Comparison of ENCODE assay signal across 14 mouse cellular contexts in genomic region chr12:83998341-83999107, GRCm38 (mm10). TPM values are rescaled to one million over a fixed set of nuclear protein-coding genes. Genes with fewer than 3 reads are reported as not detected.
A peak's percentile ranks its signal among the peaks of the same experiment; 100 is the strongest.
DNase-seq lines count a peak whose midpoint lies in the region; ATAC-seq and TF ChIP-seq lines count a peak whose summit lies in the region.
"Had no signal": no experiment of that assay in that cellular context is flagged by ENCODE, and none has a peak within 500 bp of the region (broad histone marks: within the 10 kb centered on the region; RNA-seq: fewer than 3 reads in every experiment).

No protein-coding gene starts in this region.

- DNase-seq in hindbrain, embryonic 14.5 days (ENCODE audit: low spot score): no peak
- no peak for DNase-seq in hindbrain, embryonic 10.5 days (ENCODE audit: low spot score)
- DNase-seq in liver, embryonic 13.5 days: no peak
- no peak for DNase-seq in liver
- peak; percentile 73 for DNase-seq in forebrain, postnatal 0 days
- DNase-seq in right cerebral cortex, postnatal 36 days (ENCODE audit: low spot score in 2 of 2): no peak
- DNase-seq: embryo, embryonic 11 days; thymus, adult 2 months had no signal

- no peak overlapping the region for H3K4me2 ChIP-seq in hindbrain, embryonic 14.5 days (replicated peaks)
- H3K4me2 ChIP-seq in liver, embryonic 13.5 days: no peak overlapping the region
- H3K4me2 ChIP-seq in forebrain, postnatal 0 days (ENCODE audit: low read depth): no peak overlapping the region

- no peak overlapping the region for H3K9ac ChIP-seq in hindbrain, embryonic 14.5 days
- no peak overlapping the region for H3K9ac ChIP-seq in liver, embryonic 13.5 days
- no peak overlapping the region for H3K9ac ChIP-seq in forebrain, postnatal 0 days

- no peak for TF ChIP-seq CTCF in forebrain, postnatal 0 days (IDR thresholded peaks at IDR 0.05; ENCODE audit: low read depth)

- no peaks in the 10 kb centered on the region for H3K27me3 ChIP-seq in hindbrain, embryonic 14.5 days (ENCODE audit: control insufficient read depth, insufficient read depth, low read length)
- no peaks in the 10 kb centered on the region for H3K27me3 ChIP-seq in hindbrain, embryonic 10.5 days (ENCODE audit: insufficient read depth, poor library complexity, severe bottlenecking)
- no peaks in the 10 kb centered on the region for H3K27me3 ChIP-seq in liver, embryonic 13.5 days
- no peaks in the 10 kb centered on the region for H3K27me3 ChIP-seq in forebrain, postnatal 0 days (ENCODE audit: insufficient read depth, low read length)

- H3K27ac ChIP-seq in hindbrain, embryonic 14.5 days: peak overlapping the region; percentile 9; the same call in 1 of the 2 replicates
- H3K27ac ChIP-seq in hindbrain, embryonic 10.5 days: no peak overlapping the region
- peak overlapping the region; percentile 1; the same call in 1 of the 2 replicates for H3K27ac ChIP-seq in liver, embryonic 13.5 days
- H3K27ac ChIP-seq in forebrain, postnatal 0 days (ENCODE audit: low read depth, low read length): peak overlapping the region; percentile 71
- H3K27ac ChIP-seq: macrophage had no signal

- H3K4me3 ChIP-seq in hindbrain, embryonic 14.5 days (replicated peaks; ENCODE audit: low read length): no peak overlapping the region
- no peak overlapping the region for H3K4me3 ChIP-seq in hindbrain, embryonic 10.5 days
- no peak overlapping the region for H3K4me3 ChIP-seq in liver, embryonic 13.5 days (replicated peaks)
- H3K4me3 ChIP-seq in forebrain, postnatal 0 days (ENCODE audit: low read depth, low read length): no peak overlapping the region

- H3K4me1 ChIP-seq in hindbrain, embryonic 14.5 days (replicated peaks; ENCODE audit: control insufficient read depth, insufficient read depth, low read length): no peaks in the 10 kb centered on the region
- no peaks in the 10 kb centered on the region for H3K4me1 ChIP-seq in hindbrain, embryonic 10.5 days (replicated peaks)
- peaks cover 5% of the 10 kb centered on the region; the same call in 1 of the 2 replicates for H3K4me1 ChIP-seq in liver, embryonic 13.5 days (replicated peaks)
- H3K4me1 ChIP-seq in forebrain, postnatal 0 days (ENCODE audit: insufficient read depth): peaks cover 6% of the 10 kb centered on the region; the same call in 1 of the 2 replicates

- no peaks in the 10 kb centered on the region for H3K36me3 ChIP-seq in hindbrain, embryonic 14.5 days (replicated peaks; ENCODE audit: control insufficient read depth, insufficient read depth)
- H3K36me3 ChIP-seq in hindbrain, embryonic 10.5 days: peaks cover 10% of the 10 kb centered on the region
- H3K36me3 ChIP-seq in liver, embryonic 13.5 days: peaks cover 4% of the 10 kb centered on the region; the same call in 1 of the 2 replicates
- no peaks in the 10 kb centered on the region for H3K36me3 ChIP-seq in forebrain, postnatal 0 days (ENCODE audit: insufficient read depth)

- no peak for ATAC-seq in hindbrain, embryonic 14.5 days (ENCODE audit: low FRiP score)
- ATAC-seq in liver, embryonic 13.5 days (ENCODE audit: low read depth): peak; percentile 16
- peak; percentile 77 for ATAC-seq in forebrain, postnatal 0 days
- 0 out of 2 replicates have a peak, but pooled peaks have one; percentile 35 for ATAC-seq in monocyte, adult 5-6 weeks (replicated peaks; ENCODE audit: insufficient number of reproducible peaks, low FRiP score, low TSS enrichment, poor library complexity, severe bottlenecking)

- 63% methylated on average over 11 of the region's 11 CpGs for WGBS in hindbrain, embryonic 14.5 days
- 66% methylated on average over 11 of the region's 11 CpGs for WGBS in hindbrain, embryonic 10.5 days
- 53% methylated on average over 11 of the region's 11 CpGs for WGBS in liver, embryonic 13.5 days (ENCODE audit: insufficient replicate concordance)
- 44% methylated on average over 11 of the region's 11 CpGs for WGBS in forebrain, postnatal 0 days

- H3K9me3 ChIP-seq in hindbrain, embryonic 14.5 days (ENCODE audit: control insufficient read depth, low read length): no peaks in the 10 kb centered on the region
- H3K9me3 ChIP-seq in hindbrain, embryonic 10.5 days: peaks cover 5% of the 10 kb centered on the region; the same call in 1 of the 2 replicates
- no peaks in the 10 kb centered on the region for H3K9me3 ChIP-seq in liver, embryonic 13.5 days (replicated peaks)
- no peaks in the 10 kb centered on the region for H3K9me3 ChIP-seq in forebrain, postnatal 0 days (ENCODE audit: low read length)

RNA-seq across cellular contexts. Expression of gene Acot1, which starts 10.8 kb away (rescaled TPM):
- 100 and 108 TPM in 2 replicates for polyA plus RNA-seq in hindbrain, embryonic 14.5 days (2014; fragmentation: Nextera tagmentation; extraction: Ambion mirVana)
- polyA plus RNA-seq in hindbrain, embryonic 10.5 days (2016; fragmentation: Nextera tagmentation; extraction: Ambion mirVana): 39.8 and 45.3 TPM in 2 replicates
- polyA plus RNA-seq in liver, embryonic 13.5 days (2015; fragmentation: Nextera tagmentation; extraction: Ambion mirVana): 28.2 and 34.7 TPM in 2 replicates
- total RNA-seq in forebrain, postnatal 0 days (2014; rRNA removed): 79.2 and 87.1 TPM in 2 replicates
- polyA plus RNA-seq in forebrain, postnatal 0 days (2015; fragmentation: Nextera tagmentation; extraction: Ambion mirVana): 112 and 119 TPM in 2 replicates
- total RNA-seq in monocyte, adult 5-6 weeks (2017): not detected in 3 replicates

RNA-seq across cellular contexts. Expression of gene Acot2, which starts 10.9 kb away (rescaled TPM):
- 9.8 and 13.8 TPM in 2 replicates for polyA plus RNA-seq in hindbrain, embryonic 14.5 days (2014; fragmentation: Nextera tagmentation; extraction: Ambion mirVana)
- polyA plus RNA-seq in hindbrain, embryonic 10.5 days (2016; fragmentation: Nextera tagmentation; extraction: Ambion mirVana): 15.5 and 20.0 TPM in 2 replicates
- 14.7 and 16.1 TPM in 2 replicates for polyA plus RNA-seq in liver, embryonic 13.5 days (2015; fragmentation: Nextera tagmentation; extraction: Ambion mirVana)
- total RNA-seq in forebrain, postnatal 0 days (2014; rRNA removed): 14.8 and 17.5 TPM in 2 replicates
- 12.4 and 24.2 TPM in 2 replicates for polyA plus RNA-seq in forebrain, postnatal 0 days (2015; fragmentation: Nextera tagmentation; extraction: Ambion mirVana)
- 15.4 to 18.4 TPM (median 16.3 TPM) in 3 replicates for total RNA-seq in monocyte, adult 5-6 weeks (2017)

RNA-seq across cellular contexts. Expression of gene Heatr4, which starts 13.9 kb away (rescaled TPM):
- polyA plus RNA-seq in hindbrain, embryonic 14.5 days (2014; fragmentation: Nextera tagmentation; extraction: Ambion mirVana): not detected in 2 replicates
- polyA plus RNA-seq in hindbrain, embryonic 10.5 days (2016; fragmentation: Nextera tagmentation; extraction: Ambion mirVana): not detected in 2 replicates
- not detected in 2 replicates for polyA plus RNA-seq in liver, embryonic 13.5 days (2015; fragmentation: Nextera tagmentation; extraction: Ambion mirVana)
- 0.05 and 0.15 TPM in 2 replicates for total RNA-seq in forebrain, postnatal 0 days (2014; rRNA removed)
- polyA plus RNA-seq in forebrain, postnatal 0 days (2015; fragmentation: Nextera tagmentation; extraction: Ambion mirVana): 0.04 and 0.05 TPM in 2 replicates
- total RNA-seq in monocyte, adult 5-6 weeks (2017): not detected in 3 replicates
- total RNA-seq: adrenal gland, adult 18-20 months; gastrocnemius, adult 8-10 months; left cerebral cortex, postnatal 36 days had no signal
- polyA plus RNA-seq: intestine, embryonic 14.5 days; macrophage; thymus, adult 2 months had no signal

RNA-seq across cellular contexts. Expression of gene Acot4, which starts 39.7 kb away (rescaled TPM):
- 0.54 and 0.61 TPM in 2 replicates for polyA plus RNA-seq in hindbrain, embryonic 14.5 days (2014; fragmentation: Nextera tagmentation; extraction: Ambion mirVana)
- polyA plus RNA-seq in hindbrain, embryonic 10.5 days (2016; fragmentation: Nextera tagmentation; extraction: Ambion mirVana): 0.08 and 0.14 TPM in 2 replicates
- polyA plus RNA-seq in liver, embryonic 13.5 days (2015; fragmentation: Nextera tagmentation; extraction: Ambion mirVana): 6.7 and 7.9 TPM in 2 replicates
- total RNA-seq in forebrain, postnatal 0 days (2014; rRNA removed): 0.31 and 0.86 TPM in 2 replicates
- polyA plus RNA-seq in forebrain, postnatal 0 days (2015; fragmentation: Nextera tagmentation; extraction: Ambion mirVana): 0.77 and 1.1 TPM in 2 replicates
- total RNA-seq in monocyte, adult 5-6 weeks (2017): not detected in 3 replicates

RNA-seq across cellular contexts. Expression of gene Gm49366, which starts 40.2 kb away (rescaled TPM):
- polyA plus RNA-seq in hindbrain, embryonic 14.5 days (2014; fragmentation: Nextera tagmentation; extraction: Ambion mirVana): not detected in 2 replicates
- not detected in 2 replicates for polyA plus RNA-seq in hindbrain, embryonic 10.5 days (2016; fragmentation: Nextera tagmentation; extraction: Ambion mirVana)
- polyA plus RNA-seq in liver, embryonic 13.5 days (2015; fragmentation: Nextera tagmentation; extraction: Ambion mirVana): 0.46 TPM in 1 of 2 replicates, not detected in the other
- not detected in 2 replicates for total RNA-seq in forebrain, postnatal 0 days (2014; rRNA removed)
- not detected in 2 replicates for polyA plus RNA-seq in forebrain, postnatal 0 days (2015; fragmentation: Nextera tagmentation; extraction: Ambion mirVana)
- total RNA-seq in monocyte, adult 5-6 weeks (2017): not detected in 3 replicates
- total RNA-seq: adrenal gland, adult 18-20 months; gastrocnemius, adult 8-10 months; left cerebral cortex, postnatal 36 days had no signal
- polyA plus RNA-seq: intestine, embryonic 14.5 days; macrophage; thymus, adult 2 months had no signal
